Mouse (Mus musculus) ovary, postnatal 36 days (tissue): ENCODE measurements around the gene Ehhadh.
"Not testable (repeated sequence)": the region's sequence is repeated elsewhere in the genome, so short reads cannot be mapped to it uniquely, and the experiment has no call there.

Experiments
- DNase-seq: peaks from one replicate; pipeline ENCODE4 v3.0.0; 2022; ENCODE audit warnings: low spot score, mixed read lengths

Ehhadh gene

DNA sequence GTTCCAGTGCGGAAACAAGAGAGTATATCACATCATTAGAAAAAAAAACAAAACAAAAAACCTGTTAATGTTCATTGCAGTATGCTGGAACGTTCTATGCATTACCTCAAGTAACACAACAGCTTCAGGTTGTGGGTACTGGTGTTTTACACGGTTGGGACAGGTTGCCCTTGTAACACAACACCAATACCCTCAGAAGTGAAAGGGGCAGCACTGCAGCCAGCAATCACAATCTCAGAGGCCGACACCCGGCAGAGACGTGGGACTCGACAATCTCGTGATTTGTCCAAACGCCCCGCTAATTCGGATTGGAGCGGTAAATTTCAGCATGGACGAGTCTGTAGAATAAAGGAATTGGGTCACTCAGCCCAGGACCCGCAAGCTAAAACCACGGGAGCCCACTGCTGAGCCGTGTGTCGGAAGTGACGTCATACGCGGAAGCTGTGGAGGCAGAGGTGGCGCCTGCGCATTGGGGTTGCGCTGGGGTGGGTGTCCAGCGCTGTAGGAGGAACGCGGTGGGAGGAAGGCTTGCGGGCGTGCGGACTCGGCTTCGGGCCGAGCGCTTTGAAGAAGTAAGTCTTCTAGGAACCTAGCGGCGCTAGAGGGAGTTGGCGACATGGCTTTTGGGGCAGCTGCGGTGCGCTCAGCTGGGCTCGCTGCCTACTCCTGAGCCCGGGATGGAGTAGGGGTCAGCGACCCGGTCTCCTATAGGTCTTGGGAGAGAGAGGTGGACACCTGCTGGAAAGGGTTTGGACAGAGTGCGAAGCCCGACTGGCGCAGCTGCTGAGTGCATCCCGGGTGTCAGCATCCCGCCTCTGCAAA lies 6.5 kb upstream of the Ehhadh start, which contains the start of gene Map3k13:
Gene Map3k13 (plus strand): TSS at position 472 of the 822 bp plus-strand sequence.
- peak; percentile 94 for DNase-seq

DNA sequence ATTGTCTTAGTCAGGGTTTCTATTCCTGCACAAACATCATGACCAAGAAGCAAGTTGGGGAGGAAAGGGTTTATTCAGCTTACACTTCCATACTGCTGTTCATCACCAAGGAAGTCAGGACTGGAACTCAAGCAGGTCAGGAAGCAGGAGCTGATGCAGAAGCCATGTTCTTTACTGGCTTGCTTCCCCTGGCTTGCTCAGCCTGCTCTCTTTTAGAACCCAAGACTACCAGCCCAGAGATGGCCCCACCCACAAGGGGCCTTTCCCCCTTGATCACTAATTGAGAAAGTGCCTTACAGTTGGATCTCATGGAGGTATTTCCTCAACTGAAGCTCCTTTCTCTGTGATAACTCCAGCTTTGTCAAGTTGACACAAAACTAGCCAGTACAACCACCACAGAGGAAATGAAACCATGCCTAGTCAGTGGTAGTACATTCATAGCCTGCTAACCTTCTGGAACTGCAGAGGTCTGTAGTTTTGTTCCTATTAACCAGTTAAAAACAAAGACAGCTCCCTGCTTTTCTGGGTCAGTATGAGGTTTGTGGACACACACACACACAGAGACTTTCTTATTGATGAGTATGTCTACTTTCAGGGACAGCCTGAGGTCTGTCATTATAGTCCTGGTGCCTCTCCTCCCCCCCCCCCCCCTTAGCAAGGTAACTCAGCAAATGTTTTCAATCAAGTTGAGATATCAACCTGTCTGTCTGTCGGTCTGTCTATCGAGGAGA lies 5.6 kb upstream of the Ehhadh start:
- not testable (repeated sequence) for DNase-seq

DNA sequence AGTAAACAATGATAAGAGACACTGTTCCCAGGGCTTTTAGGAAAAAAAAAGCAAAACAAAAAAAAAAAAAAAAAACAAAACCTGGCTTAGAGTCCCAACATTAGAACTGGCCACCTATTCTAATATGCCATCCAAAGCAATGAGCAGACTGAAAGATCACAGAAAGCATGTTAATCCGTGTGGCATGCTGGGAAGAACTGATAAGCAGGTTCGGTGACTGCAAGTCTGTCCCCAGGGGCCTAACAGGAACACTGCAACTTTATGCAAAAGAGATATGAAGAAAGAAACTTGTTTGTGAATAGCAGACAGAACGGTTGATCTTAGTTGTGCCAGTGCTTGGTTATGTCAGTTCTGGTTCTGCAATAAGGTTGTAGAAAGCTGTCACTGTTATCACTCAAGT lies 4.2 kb upstream of the Ehhadh start:
- DNase-seq, result no peak

DNA sequence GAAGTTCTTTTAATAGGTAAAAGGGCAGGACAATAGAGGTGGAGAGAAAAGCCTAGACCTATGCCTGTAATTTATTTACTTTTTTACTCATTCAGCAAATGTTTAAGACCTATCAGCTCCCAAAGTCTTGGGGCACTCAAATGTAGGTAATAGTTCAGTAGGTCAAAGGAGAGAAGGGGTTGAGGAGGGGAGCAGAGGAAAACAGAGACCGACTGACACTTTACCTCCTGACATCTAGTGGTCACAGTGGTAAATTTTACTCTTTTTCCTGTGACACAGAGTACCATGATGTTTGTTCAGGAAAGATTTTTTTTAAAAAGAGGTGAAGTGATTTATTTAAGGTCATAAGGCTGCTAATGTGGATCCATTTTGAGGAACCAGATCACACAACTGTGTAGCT lies 2.9 kb upstream of the Ehhadh start:
- DNase-seq, result no peak

DNA sequence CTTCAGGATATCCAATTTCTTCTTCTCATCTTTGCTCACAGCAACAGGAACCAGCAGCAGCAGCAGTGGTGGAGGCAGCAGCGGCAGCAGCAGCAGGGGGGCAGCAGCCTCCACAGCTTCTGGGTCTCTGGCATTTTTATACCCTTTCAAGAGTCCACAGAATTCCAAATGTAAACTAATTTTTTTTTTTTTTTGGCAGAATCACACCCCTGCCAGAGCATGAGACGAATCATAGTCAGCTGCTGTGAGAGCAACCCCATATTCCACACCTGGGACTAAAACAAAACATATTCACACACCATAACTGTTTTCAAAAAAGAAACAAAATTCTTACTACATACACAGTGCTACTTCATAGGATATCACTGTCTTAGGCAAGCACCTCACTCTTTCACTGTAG lies 1.6 kb upstream of the Ehhadh start:
- no peak for DNase-seq

DNA sequence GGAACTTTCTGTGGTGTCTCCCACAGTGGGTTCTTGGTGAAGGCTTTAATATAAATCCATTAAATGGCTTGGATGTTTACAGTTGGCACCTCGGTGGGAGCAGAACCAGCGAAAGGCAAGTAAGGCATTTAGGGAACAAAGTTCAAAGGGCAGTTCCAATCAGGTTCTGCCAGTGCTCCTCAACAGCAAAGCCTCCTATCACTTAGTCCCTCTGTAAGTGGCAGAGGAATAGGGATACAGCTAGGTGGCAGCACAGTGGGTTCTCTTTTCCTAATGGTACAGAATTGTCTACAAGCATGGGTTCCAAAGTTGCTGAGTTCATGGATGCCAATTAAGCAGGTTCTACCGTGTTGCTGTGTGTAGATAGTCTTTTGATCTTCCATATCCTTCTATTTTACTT lies 974 bp upstream of the Ehhadh start:
- no peak for DNase-seq

DNA sequence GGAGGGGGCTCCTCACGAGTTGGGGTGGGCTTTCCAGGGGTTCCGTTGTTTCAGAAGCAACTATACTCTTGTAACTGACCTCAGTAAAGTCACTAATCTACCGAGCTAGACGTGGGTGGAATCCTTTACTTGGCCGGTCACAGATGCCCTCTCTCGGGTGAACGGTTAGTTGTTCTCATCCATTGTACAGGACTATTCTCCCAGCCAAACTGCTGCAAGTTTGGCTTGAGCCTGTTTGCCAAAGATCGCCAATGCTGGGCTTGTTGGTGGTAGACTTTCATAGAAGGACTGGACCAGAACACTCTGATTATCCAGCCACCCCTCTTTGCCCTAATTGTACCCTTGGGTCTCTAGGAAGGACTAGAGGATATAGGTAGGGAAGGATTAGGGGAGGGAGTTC lies 1.3 kb downstream of the Ehhadh start:
- DNase-seq, result no peak

DNA sequence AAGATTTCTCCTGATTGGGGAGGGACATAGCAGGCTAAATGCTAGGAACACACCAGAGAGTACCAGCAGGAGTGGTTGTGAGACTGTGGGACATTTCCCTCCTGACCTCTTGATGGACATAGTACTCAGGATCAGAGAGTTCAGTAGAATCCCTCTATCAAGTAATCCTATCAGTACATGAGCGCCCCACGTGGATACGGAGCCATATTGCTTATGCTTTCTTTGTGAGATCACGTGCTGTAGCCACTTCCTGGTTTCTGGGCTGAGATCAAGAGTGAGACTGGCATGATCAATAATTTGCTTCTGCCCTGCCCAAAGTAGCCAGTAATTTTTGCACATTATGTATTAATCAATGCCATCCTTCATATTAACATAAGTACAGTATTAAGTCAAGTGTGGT lies 2.6 kb downstream of the Ehhadh start:
- no peak for DNase-seq

DNA sequence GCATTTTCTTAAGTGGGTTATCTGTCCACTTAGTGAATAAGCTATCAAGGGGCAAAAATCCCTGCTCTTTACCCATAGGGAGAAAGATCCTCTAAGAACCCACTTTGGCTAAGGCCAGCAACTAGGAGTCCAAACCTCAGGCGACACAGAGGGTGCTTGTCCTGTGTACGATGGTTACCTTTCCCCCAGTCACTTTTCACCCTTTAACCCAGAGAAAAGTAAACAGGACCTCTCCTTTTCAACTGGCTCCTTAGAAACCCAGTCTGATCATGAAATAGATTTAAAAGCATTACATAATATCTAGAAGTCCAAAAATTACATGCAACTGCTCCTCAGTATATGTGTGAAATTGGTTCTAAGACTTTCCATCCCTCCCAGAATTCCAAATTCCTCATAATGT lies 4.8 kb downstream of the Ehhadh start:
- no peak for DNase-seq

DNA sequence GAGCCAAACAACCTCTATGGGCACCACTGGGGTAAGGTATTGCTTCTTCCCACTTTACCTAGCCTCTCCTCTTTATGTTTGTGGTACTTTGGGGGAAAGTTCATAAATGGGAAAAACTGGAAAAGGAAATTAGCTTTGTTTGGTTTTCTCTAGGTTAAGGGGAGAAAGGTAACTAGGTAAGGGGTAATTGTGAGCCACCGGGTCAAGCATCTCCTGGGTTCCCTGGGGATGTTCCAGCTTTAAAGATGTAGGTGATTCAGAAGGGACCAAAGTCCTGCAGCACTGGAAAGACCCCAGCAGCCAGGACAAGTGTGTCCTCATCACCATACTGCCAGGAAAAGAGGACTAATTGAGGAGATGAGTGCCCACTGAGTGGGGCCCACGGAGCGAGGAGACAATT lies 5.7 kb downstream of the Ehhadh start:
- no peak for DNase-seq

DNA sequence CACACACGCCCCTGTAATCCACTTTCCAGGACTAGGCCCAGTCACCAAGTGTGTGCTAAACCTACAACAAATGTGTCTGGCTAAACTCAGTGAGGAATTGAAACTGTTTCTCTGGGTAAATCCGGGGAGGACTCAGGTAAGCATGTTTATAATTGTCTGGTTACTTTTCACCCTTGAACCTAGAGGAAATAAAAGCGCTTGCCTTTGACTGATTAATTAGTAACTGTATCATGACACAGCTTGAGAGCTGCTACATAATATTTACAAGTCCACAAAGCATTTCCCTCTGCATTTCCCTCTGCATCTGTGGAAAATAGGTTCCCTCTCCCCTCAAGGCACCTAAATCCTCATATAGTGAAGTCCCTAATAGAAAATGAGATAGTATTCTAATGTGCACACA lies 6.3 kb downstream of the Ehhadh start:
- no peak for DNase-seq

DNA sequence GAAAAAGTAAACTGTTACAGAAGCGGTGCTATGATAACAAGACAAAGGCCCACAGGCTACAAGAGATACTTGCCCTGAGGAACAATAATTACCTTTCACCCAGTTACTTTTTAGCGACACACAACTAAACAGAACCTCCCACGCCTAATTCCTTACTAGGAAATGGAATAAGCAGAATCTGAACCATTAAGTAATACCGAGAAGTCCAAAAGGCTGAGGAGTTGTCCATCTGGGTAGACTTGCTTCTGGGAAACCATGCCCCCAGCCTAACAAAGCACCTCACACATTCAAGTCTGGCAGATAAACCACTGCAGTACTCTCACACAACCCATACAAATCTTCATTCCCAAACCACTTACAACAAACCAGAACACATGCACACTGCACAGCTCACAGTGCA lies 8.5 kb downstream of the Ehhadh start:
- no peak for DNase-seq

DNA sequence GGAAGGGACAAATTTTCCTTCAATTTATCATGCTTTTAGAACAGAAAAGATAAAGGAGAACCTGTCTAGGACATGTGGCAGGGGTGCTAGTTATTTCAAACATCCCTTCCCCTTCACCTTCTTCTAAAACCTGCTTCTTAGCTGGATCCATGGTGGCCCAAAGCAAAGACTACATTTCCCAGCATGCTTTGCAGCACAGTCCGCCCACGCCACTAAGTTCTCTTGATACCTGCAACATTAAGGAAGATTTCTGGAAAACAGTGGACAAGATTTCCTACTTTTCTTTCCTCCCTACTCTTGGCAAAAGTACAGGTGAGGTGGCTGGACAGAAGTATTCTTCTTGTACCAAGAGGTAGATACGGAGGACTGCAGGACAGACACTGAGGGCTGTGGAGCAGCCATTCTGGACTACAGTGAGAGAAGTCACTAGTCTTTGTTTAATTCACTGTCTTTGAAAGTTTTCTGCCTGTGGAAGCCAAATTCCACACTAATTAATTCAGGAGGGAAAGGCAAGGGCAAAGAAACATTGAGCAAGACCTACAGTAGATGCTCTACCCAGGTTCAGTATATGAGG lies 9.2 kb downstream of the Ehhadh start:
- peak; percentile 15 for DNase-seq

DNA sequence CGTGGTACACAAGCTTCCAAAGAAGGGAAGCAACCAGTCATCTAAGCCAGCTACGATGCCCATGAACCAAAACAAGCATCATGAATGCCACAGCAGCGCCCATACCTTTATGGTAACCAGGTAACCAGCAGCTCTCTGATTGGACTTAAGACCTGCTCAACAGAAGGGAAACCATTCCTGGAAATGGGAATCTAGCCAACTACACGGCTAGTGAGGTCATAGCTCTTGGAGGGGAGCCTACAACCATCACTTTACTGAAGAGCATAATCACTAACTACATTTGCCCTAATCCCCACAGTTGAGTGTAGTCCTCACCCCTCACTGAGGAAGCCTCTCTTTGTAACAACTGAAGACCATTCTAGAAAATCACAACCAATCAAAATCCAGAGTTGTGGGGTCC lies 12.9 kb downstream of the Ehhadh start:
- DNase-seq, result no peak

DNA sequence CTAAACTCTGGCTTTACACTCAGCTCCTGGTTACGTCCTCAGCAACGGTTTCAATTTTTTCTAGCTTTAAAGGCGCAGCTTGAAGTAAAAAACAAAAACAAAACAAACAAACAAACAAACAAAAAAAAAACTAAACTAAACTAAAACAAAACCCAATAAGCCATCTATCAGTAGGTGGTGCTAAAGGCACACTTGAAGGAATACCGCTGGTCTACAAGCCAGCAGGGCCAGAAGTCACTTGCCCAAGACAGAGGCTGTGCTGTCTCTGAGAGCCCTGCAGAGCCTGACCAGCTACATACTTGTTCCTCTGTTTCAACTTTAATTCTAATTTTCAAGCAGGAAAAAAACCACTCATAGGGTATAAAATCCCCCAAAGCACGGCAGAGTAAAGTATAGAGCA lies 17.9 kb downstream of the Ehhadh start:
- DNase-seq, result no peak

DNA sequence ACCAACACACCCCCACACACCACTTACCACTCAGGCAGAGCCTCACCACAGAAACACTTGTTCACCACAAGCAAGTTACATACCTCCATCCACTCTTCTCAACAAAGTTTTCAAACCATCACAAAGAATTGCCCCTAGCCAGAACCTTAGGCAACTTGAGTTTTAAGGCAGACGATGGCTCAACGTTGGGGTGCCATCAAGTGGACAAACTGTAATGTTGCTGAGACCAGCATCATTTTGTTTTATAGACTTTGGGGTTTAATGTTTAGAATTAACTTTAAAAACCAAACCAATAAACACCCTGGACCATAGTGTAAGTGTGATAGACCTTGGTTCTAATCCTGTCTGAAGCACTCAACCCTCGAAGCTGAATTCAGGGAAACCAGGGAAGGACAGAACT lies 19.4 kb downstream of the Ehhadh start:
- DNase-seq, result no peak

DNA sequence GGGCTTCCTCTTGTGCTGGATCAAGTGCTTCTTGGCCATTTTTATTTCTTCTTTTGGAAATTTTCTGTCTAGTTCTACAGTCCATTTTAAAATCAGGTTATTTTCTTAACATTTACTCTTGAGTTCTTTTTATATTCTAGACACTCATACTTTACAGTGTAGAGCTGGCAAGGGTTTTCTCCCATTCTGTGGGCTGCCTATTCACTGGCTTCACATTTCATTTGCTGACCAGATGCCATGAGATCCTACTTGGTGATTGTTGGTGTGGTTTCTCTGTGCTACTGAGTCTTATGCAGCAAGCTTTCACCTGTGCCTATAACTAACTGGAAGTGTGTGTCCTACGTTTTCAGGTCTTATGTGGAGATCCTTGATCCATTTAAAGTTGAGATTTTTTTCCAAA lies 29.2 kb downstream of the Ehhadh start:
- DNase-seq, result no peak

DNA sequence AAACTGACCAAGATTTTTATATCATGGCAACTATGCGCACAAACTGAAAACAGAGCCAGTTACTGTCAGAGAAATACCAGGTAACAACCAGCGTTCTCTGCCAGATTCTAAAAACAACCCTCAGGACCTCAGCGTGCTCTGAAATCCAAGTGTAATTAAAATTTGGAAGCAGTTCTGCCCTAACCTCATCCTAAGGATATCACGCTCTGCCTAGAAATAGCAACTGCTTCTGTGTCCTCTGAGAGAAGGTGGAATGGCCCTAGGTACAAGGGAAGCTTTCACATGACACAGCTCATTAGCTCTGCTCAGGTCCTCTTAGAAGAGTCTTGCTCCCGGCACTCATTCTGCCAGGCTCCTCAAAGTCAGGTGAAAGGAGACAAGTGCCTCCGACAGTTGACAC lies 44.2 kb downstream of the Ehhadh start:
- DNase-seq, result no peak

DNA sequence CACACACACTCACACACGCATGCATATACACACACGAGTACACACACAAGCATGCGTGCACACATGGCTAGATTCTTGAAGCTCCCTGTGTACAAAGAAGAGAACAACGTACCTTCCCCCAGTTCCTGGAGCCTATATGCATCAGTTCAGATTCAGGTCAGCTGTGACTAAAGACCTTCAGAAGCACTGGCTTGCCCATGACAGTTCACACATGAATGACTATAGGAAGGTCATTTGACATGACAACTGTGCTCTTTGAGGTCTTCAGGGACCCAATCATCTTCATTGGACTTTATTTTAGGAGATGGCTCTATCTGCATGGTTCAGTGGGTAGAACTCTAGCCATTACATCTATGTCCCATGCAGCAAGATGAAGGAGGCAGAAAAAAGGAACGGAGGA lies 44.7 kb downstream of the Ehhadh start:
- DNase-seq, result no peak

DNA sequence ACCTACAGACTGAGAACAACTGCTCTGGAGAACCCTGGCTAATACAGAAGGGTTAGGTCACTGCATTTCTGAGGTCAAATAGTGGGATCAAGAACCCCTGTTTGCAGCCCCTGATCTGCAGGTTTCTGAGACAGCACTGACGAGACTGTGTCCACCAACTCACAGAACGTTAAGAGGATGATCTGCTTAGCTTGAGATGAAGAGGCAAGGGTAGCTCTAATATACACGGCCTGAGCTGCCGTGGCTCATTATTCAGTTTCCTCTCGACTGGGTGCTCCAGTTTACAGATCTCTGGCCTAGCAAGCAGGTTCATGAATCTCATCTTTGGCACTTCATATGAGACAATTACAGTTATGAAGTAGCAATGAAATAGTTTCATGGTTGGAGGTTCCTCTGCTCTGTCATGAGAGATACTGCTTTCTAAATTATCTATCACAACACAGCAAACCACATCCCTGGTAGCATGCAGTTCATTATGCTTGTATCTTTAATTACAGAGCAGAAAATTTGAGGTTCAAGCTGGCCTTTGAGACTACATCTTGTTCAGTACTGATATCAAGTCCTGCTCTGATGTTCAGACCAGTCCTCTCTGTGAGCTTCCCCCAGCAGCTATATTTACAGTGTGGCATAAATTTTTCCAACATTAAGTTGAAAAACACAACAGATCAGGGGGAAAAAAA lies 45.3 kb downstream of the Ehhadh start:
- DNase-seq, result no peak

DNA sequence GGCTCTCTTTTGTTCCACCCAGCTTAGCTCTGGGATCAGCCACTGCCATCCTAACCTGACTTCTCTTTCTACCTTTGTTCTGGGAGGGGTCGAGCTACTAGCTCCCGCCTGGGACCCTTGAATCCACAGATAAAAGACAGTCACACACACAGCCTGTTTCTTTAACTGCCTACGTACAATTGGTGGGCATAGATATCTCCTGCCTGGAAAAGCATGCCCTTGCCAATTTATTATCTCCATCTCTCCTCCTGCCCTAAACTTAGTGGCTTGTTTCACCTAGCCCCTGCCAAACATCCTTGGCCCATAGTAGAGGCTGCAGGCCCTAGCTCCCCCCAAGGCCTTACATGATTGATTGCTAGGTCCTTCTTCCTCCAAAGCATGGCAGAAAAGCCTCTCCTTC lies 46.1 kb downstream of the Ehhadh start:
- no peak for DNase-seq

DNA sequence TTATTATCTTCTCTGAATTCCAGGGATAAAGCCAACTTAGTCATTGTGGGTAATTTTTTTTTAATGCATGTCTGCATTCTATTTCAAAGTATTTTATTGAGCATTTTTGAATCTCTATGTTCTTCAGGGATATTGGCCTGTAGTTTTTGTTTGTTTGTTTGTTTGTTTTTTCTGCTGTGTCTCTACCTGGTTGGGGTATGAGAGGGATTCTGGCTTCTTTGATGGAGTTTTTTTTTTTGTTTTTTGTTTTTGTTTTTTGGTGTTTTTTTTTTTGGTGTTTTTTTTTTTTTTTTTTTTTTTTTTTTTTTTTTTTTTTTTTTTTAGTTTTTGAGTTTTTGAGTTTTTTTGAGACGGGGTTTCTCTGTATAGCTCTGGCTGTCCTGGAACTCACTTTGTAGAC lies 52.0 kb downstream of the Ehhadh start:
- no peak for DNase-seq

DNA sequence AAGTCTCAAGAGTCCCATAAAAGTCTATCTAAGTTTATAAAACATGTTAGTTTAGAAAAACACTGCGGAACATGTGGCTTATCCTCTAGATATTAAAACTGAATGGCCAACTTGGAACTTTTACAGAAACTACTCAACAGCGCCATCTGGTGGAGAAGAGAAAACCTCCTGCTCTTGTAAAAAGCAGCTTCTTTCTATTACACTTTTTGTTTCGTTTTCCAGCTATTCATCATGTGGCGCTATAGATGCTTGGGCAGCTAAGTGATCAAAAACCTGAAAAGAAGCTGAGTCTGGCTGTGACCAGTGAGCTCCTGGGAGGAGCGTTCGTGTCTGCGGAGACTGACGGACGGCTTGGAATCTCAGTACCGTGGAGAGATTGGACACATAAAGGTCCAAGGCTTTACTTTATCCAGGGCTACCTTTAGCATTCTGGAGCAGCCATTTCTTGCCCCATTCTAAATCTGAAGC lies 59.7 kb downstream of the Ehhadh start:
- DNase-seq, result peak; percentile 39
